Mouse (Mus musculus) C2C12 (cell line): ENCODE data around the gene Sh3yl1. TPM values are rescaled to one million over a fixed set of nuclear protein-coding genes. Genes with fewer than 3 reads are reported as not detected.

ENCODE experiments used
- H3K27me3 ChIP-seq: one replicate; pipeline ENCODE4 v1.6.1; 2011; ENCODE audit not compliant: control insufficient read depth, insufficient read depth, insufficient read length
- H3K36me3 ChIP-seq: one replicate; pipeline ENCODE4 v1.6.1; 2011; ENCODE audit not compliant: control insufficient read depth, insufficient read depth
- H3K4me3 ChIP-seq: one replicate; pipeline ENCODE4 v1.5.1; 2011; ENCODE audit warnings: mild to moderate bottlenecking, control low read depth; ENCODE audit not compliant: poor library complexity, insufficient read depth, severe bottlenecking
- H3K79me2 ChIP-seq: one replicate; pipeline ENCODE4 v1.6.1; 2011; ENCODE audit not compliant: control insufficient read depth, insufficient read depth
- H3K79me3 ChIP-seq: one replicate; pipeline ENCODE4 v1.6.1; 2011; ENCODE audit warnings: low read depth, control low read depth
- H3ac ChIP-seq: one replicate; pipeline ENCODE3; 2011; ENCODE audit warnings: low read depth; ENCODE audit not compliant: control insufficient read depth, insufficient read length
- CEBPB ChIP-seq: IDR thresholded peaks from one replicate; pipeline ENCODE4 v1.6.1; 2011; ENCODE audit warnings: low read depth, mild to moderate bottlenecking, control low read depth, moderate library complexity
- CTCF ChIP-seq: IDR thresholded peaks from one replicate; pipeline ENCODE4 v1.5.1; 2011; ENCODE audit not compliant: control insufficient read depth, insufficient read depth, insufficient read length
- FOSL1 ChIP-seq: IDR thresholded peaks from one replicate; pipeline ENCODE4 v1.8.0; 2011; ENCODE audit warnings: mild to moderate bottlenecking, low read length; ENCODE audit not compliant: poor library complexity, insufficient read depth, severe bottlenecking
- MAX ChIP-seq: IDR thresholded peaks from one replicate; pipeline ENCODE4 v1.6.1; 2011; ENCODE audit warnings: mild to moderate bottlenecking, control low read depth
- MYOD1 ChIP-seq: IDR thresholded peaks from one replicate; pipeline ENCODE4 v1.6.1; 2011; ENCODE audit warnings: low read depth; ENCODE audit not compliant: control insufficient read depth, insufficient read length
- MYOG ChIP-seq: IDR thresholded peaks from one replicate; pipeline ENCODE4 v1.6.1; 2011; ENCODE audit not compliant: control insufficient read depth, insufficient read length; ENCODE audit errors: extremely low read depth
- USF1 ChIP-seq: IDR thresholded peaks from one replicate; pipeline ENCODE4 v1.6.1; 2011; ENCODE audit warnings: low read depth, mild to moderate bottlenecking, control low read depth, moderate library complexity
- long read RNA-seq, 2 experiments: library from polyadenylated mRNA; unstranded; transcript quantifications; one replicate each; pipeline ENCODE4 v2.0.0; 2019 to 2020
- polyA plus RNA-seq: library from polyadenylated mRNA; unstranded; fragments of >200 nt; fragmentation: generic; extraction: Trizol; gene quantifications from one replicate; pipeline ENCODE4 v1.2.1, GENCODE M21; 2012; ENCODE audit warnings: missing spikeins

The Sh3yl1 gene
- polyA plus RNA-seq: 1.4 TPM
- long read RNA-seq, experiment 1, transcript Sh3yl1-201 (10 exons, 1,750 nt): major isoform, 5 of 8 reads
- long read RNA-seq, experiment 1, partial matches to known transcripts: 1 of 8 reads
- long read RNA-seq, experiment 1, other reads (novel, unspliced or antisense): 1 of 8 reads
- long read RNA-seq, experiment 2, transcript Sh3yl1-201 (10 exons, 1,750 nt): major isoform, 25 of 26 reads
- long read RNA-seq, experiment 2, partial matches to known transcripts: 0 of 26 reads
- long read RNA-seq, experiment 2, other reads (novel, unspliced or antisense): 0 of 26 reads

- TF ChIP-seq CEBPB (no peak), MYOD1 (no peak), USF1 (no peak), FOSL1 (no peak), MAX (no peak), CTCF (no peak), MYOG (no peak)
- Histone ChIP-seq H3K79me2 (peaks cover 48% of the 10 kb centered on the region), H3K27me3 (no peaks in the 10 kb centered on the region)
Measured at GRCm38 (mm10) chr12:30911261-30912047, at the start of gene Sh3yl1, which contains the start of gene Acp1. Sh3yl1 (plus strand) TSS chr12:30911668. Acp1 (minus strand) TSS chr12:30911589.

GRCm38 (mm10) chr12:30864347-30864746 is 47.1 kb upstream of the Sh3yl1 start:
- TF ChIP-seq MAX (no peak), FOSL1 (no peak), MYOD1 (no peak), MYOG (no peak), USF1 (no peak), CEBPB (no peak), CTCF (no peak)
- H3K79me2 ChIP-seq: no peaks in the 10 kb centered on the region
- no peaks in the 10 kb centered on the region for H3K36me3 ChIP-seq
- peaks cover 4% of the 10 kb centered on the region for H3K27me3 ChIP-seq
- H3K4me3 ChIP-seq: no peak overlapping the region
- H3ac ChIP-seq: no peak overlapping the region
- no peaks in the 10 kb centered on the region for H3K79me3 ChIP-seq

More at GRCm38 (mm10) chr12:30911261-30912047, at the start of gene Sh3yl1, which contains the start of gene Acp1:
- peak within 1 kb of the TSS; percentile 84 for H3ac ChIP-seq
- peak within 1 kb of the TSS; percentile 74 for H3K4me3 ChIP-seq
- peaks cover 1% of the 10 kb centered on the region for H3K36me3 ChIP-seq
- H3K79me3 ChIP-seq: peaks cover 24% of the 10 kb centered on the region

- no peak overlapping the region for H3K4me3 ChIP-seq
- H3ac ChIP-seq: no peak overlapping the region
- H3K79me3 ChIP-seq: no peaks in the 10 kb centered on the region
- no peaks in the 10 kb centered on the region for H3K36me3 ChIP-seq
- H3K27me3 ChIP-seq: peaks cover 4% of the 10 kb centered on the region
- no peaks in the 10 kb centered on the region for H3K79me2 ChIP-seq
- TF ChIP-seq USF1 (no peak), MAX (no peak), CTCF (no peak), MYOD1 (no peak), FOSL1 (no peak), MYOG (no peak), CEBPB (no peak)
Measured at GRCm38 (mm10) chr12:30865781-30866180, 45.7 kb upstream of the Sh3yl1 start.

- H3K79me3 ChIP-seq: no peaks in the 10 kb centered on the region
- H3K27me3 ChIP-seq: peaks cover 22% of the 10 kb centered on the region
- H3K79me2 ChIP-seq: no peaks in the 10 kb centered on the region
- H3K36me3 ChIP-seq: no peaks in the 10 kb centered on the region
- no peak overlapping the region for H3ac ChIP-seq
- TF ChIP-seq CTCF: no peak
- no peak for TF ChIP-seq MYOG
- no peak for TF ChIP-seq MYOD1
- TF ChIP-seq USF1: no peak
- no peak for TF ChIP-seq CEBPB
- no peak for TF ChIP-seq FOSL1
- TF ChIP-seq MAX: no peak
- H3K4me3 ChIP-seq: no peak overlapping the region
Measured at GRCm38 (mm10) chr12:30879447-30879846, 32.0 kb upstream of the Sh3yl1 start.

- Histone ChIP-seq H3K79me3 (no peaks in the 10 kb centered on the region), H3K4me3 (no peak overlapping the region), H3ac (no peak overlapping the region), H3K36me3 (no peaks in the 10 kb centered on the region), H3K27me3 (peaks cover 38% of the 10 kb centered on the region), H3K79me2 (no peaks in the 10 kb centered on the region)
- TF ChIP-seq FOSL1 (no peak), MAX (no peak), CTCF (no peak), CEBPB (no peak), USF1 (no peak), MYOG (no peak), MYOD1 (no peak)
Measured at GRCm38 (mm10) chr12:30883592-30883985, 27.9 kb upstream of the Sh3yl1 start.
